Comparison of ENCODE assay signal across 28 mouse cellular contexts in genomic region chr9:63430652-63431051, GRCm38 (mm10).
"Had no signal": no experiment of that assay in that cellular context is flagged by ENCODE, and none has a peak within 500 bp of the region (broad histone marks: within the 10 kb centered on the region; RNA-seq: fewer than 3 reads in every experiment).

No protein-coding gene starts in this region.

- H3K4me1 ChIP-seq: embryonic facial prominence, embryonic 10.5 days; embryonic facial prominence, embryonic 12.5 days; embryonic facial prominence, embryonic 13.5 days; embryonic facial prominence, embryonic 15.5 days; forebrain, embryonic 10.5 days; forebrain, embryonic 12.5 days; forebrain, embryonic 13.5 days had no signal

- H3K36me3 ChIP-seq: embryonic facial prominence, embryonic 10.5 days; embryonic facial prominence, embryonic 12.5 days; embryonic facial prominence, embryonic 13.5 days; embryonic facial prominence, embryonic 15.5 days; forebrain, embryonic 10.5 days; forebrain, embryonic 12.5 days had no signal

- H3K27me3 ChIP-seq: embryonic facial prominence, embryonic 12.5 days; embryonic facial prominence, embryonic 13.5 days; embryonic facial prominence, embryonic 15.5 days; forebrain, embryonic 12.5 days; forebrain, embryonic 13.5 days had no signal

- ATAC-seq: forebrain, embryonic 13.5 days; forebrain, embryonic 14.5 days; forebrain, embryonic 16.5 days; forebrain, postnatal 0 days had no signal

- H3K9ac ChIP-seq: embryonic facial prominence, embryonic 12.5 days; embryonic facial prominence, embryonic 13.5 days; embryonic facial prominence, embryonic 15.5 days; forebrain, embryonic 12.5 days; forebrain, embryonic 13.5 days; forebrain, postnatal 0 days had no signal

- H3K4me2 ChIP-seq: embryonic facial prominence, embryonic 12.5 days; embryonic facial prominence, embryonic 13.5 days; embryonic facial prominence, embryonic 15.5 days; forebrain, embryonic 12.5 days; forebrain, embryonic 13.5 days had no signal

- H3K27ac ChIP-seq: embryonic facial prominence, embryonic 10.5 days; embryonic facial prominence, embryonic 12.5 days; embryonic facial prominence, embryonic 13.5 days; embryonic facial prominence, embryonic 15.5 days; forebrain, embryonic 10.5 days; forebrain, embryonic 12.5 days; forebrain, embryonic 13.5 days; gastrocnemius, adult 2 months; heart, adult 2 months had no signal

- H3K4me3 ChIP-seq: embryonic facial prominence, embryonic 10.5 days; embryonic facial prominence, embryonic 12.5 days; embryonic facial prominence, embryonic 13.5 days; embryonic facial prominence, embryonic 15.5 days; erythroblast, embryonic 14.5 days; forebrain, embryonic 10.5 days; forebrain, embryonic 12.5 days; forebrain, embryonic 13.5 days; gastrocnemius, adult 2 months; heart, adult 2 months had no signal

- DNase-seq: cerebellum, adult 2 months; cerebellum, adult 8-10 months; cerebellum, adult 9-10 months; cerebellum, adult 9-11 months; cerebellum, postnatal 10 days; cerebellum, postnatal 14 days; cerebellum, postnatal 25 days; cerebellum, postnatal 36 days; embryo, embryonic 11 days; forebrain, postnatal 0 days; gastrocnemius, adult 2 months; gastrocnemius, postnatal 10 days; gastrocnemius, postnatal 14 days; gastrocnemius, postnatal 25 days; gastrocnemius, postnatal 36 days; heart, adult 11 months; heart, adult 18-20 months; heart, adult 2 months had no signal

- H3K9me3 ChIP-seq: embryonic facial prominence, embryonic 10.5 days; embryonic facial prominence, embryonic 12.5 days; embryonic facial prominence, embryonic 13.5 days; embryonic facial prominence, embryonic 15.5 days; forebrain, embryonic 10.5 days; forebrain, embryonic 12.5 days; forebrain, embryonic 13.5 days had no signal
